Mouse (Mus musculus): ENCODE data around the gene Wdr91. TPM values are rescaled to one million over a fixed set of nuclear protein-coding genes. Genes with fewer than 3 reads are reported as not detected.

Wdr91 gene
- 10.3 and 10.9 TPM in 2 replicates for polyA plus RNA-seq (2014; fragmentation: Nextera tagmentation; extraction: Ambion mirVana)

- Histone ChIP-seq H3K36me3 (ENCODE audit: control insufficient read depth, insufficient read depth, low read length) (no peaks in the 10 kb centered on the region), H3K9ac (ENCODE audit: low read length) (peak within 1 kb of the TSS; percentile 69), H3K4me2 (ENCODE audit: low read depth, severe bottlenecking) (peak within 1 kb of the TSS; percentile 64), H3K9me3 (ENCODE audit: control insufficient read depth, low read length) (no peaks in the 10 kb centered on the region), H3K27ac (replicated peaks; ENCODE audit: low read depth, low read length) (peak within 1 kb of the TSS; percentile 60; the same call in 1 of the 2 replicates), H3K4me3 (ENCODE audit: low read depth, low read length) (peak within 1 kb of the TSS; percentile 66), H3K27me3 (ENCODE audit: control insufficient read depth, insufficient read depth, low read length) (no peaks in the 10 kb centered on the region), H3K4me1 (ENCODE audit: control insufficient read depth, insufficient read depth, low read length) (peaks cover 6% of the 10 kb centered on the region; the same call in 1 of the 2 replicates)
- DNase-seq (ENCODE audit: low spot score): peak; percentile 98
- ATAC-seq (ENCODE audit: insufficient number of reproducible peaks, low FRiP score, low TSS enrichment, low read depth): peak; percentile 91
- under 1% methylated on average over 64 of the region's 64 CpGs for WGBS
These were observed at the start of gene Wdr91 for GRCm38 (mm10) chr6:34910371-34911219. TSS of gene Wdr91 (minus strand) at chr6:34910876.

GRCm38 (mm10) chr6:34959131-34959530 is 48.5 kb upstream of the Wdr91 start:
- H3K27ac ChIP-seq (replicated peaks; ENCODE audit: low read depth, low read length): no peak overlapping the region
- DNase-seq (ENCODE audit: low spot score) (no peak), ATAC-seq (ENCODE audit: insufficient number of reproducible peaks, low FRiP score, low TSS enrichment, low read depth) (no peak)
- H3K36me3 ChIP-seq (ENCODE audit: control insufficient read depth, insufficient read depth, low read length): no peaks in the 10 kb centered on the region
- H3K4me2 ChIP-seq (ENCODE audit: low read depth, severe bottlenecking): no peak overlapping the region
- no peak overlapping the region for H3K9ac ChIP-seq (ENCODE audit: low read length)
- WGBS: 92% methylated on average over 7 of the region's 7 CpGs
- H3K9me3 ChIP-seq (ENCODE audit: control insufficient read depth, low read length): no peaks in the 10 kb centered on the region
- no peaks in the 10 kb centered on the region for H3K27me3 ChIP-seq (ENCODE audit: control insufficient read depth, insufficient read depth, low read length)
- no peaks in the 10 kb centered on the region for H3K4me1 ChIP-seq (ENCODE audit: control insufficient read depth, insufficient read depth, low read length)
- no peak overlapping the region for H3K4me3 ChIP-seq (ENCODE audit: low read depth, low read length)

DNA sequence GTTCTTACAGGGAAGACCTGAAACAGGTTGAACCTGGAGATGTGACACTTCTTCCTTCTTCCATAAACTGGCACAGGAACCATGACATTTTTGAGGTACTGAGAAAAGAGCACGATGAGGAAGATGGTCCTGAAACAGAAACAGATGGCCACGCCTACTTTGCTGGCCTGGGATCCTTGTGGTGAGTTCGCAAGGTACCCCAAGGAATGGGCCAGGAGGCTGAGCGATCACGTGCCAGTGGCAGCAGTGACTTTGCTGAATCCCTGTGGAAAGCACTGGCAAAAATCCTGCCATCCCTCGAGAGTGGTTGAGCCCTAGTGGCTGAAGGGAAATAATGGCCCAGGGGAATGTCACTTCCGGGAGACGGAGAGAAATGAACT is 45.2 kb upstream of the Wdr91 start:
- DNase-seq (ENCODE audit: low spot score): no peak
- H3K9ac ChIP-seq (ENCODE audit: low read length): no peak overlapping the region
- H3K27ac ChIP-seq (replicated peaks; ENCODE audit: low read depth, low read length): no peak overlapping the region
- 42% methylated on average over 8 of the region's 8 CpGs for WGBS
- no peaks in the 10 kb centered on the region for H3K9me3 ChIP-seq (ENCODE audit: control insufficient read depth, low read length)
- no peaks in the 10 kb centered on the region for H3K27me3 ChIP-seq (ENCODE audit: control insufficient read depth, insufficient read depth, low read length)
- H3K4me1 ChIP-seq (ENCODE audit: control insufficient read depth, insufficient read depth, low read length): no peaks in the 10 kb centered on the region
- no peaks in the 10 kb centered on the region for H3K36me3 ChIP-seq (ENCODE audit: control insufficient read depth, insufficient read depth, low read length)
- H3K4me2 ChIP-seq (ENCODE audit: low read depth, severe bottlenecking): peak overlapping the region; percentile 20; the same call in 1 of the 2 replicates
- no peak overlapping the region for H3K4me3 ChIP-seq (ENCODE audit: low read depth, low read length)
- ATAC-seq (ENCODE audit: insufficient number of reproducible peaks, low FRiP score, low TSS enrichment, low read depth): no peak

DNA sequence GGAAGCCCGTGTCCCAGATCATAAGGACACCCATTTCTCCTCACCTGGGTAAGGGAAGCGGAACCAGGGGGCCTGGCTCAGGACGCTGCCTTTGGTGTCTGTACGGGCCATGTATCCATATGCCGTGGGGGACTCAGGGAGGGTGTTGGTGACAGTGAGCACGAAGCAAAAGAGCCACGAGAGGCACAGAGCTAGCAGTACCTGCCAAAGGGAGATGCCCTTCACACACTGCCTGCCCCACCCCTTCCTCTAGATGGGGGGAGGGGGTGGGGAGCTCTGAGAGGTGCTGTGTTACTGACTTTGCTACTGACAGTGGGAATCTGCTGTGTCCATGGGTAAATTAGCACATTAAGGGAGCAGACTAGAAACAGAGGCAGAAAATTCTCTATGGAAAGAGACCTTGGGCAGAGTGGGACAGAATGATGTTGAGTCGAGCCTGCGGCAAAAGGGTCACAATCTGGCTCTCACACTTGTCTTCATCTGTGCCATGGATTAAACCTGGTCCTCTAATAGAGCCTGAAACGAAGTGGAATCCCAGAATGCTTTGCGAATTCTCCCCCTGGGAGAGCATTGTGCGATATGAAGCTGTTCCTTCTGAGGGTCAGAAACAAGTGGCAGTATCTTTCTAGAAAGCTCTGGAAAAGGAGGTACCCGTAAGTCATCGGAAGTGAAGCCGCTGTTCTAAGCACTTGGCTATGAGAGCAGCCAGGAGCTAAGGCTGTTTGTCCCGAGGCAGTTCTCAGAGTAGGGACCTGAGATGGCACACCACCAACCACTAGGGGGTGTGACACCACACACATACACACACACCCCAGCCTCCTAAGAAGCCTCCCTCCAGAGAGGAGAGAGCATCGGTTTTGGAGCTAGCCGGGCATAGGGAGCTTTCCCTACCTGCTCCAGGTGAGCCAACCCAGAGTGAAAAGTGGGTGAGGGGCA is 44.5 kb upstream of the Wdr91 start:
- ATAC-seq (ENCODE audit: insufficient number of reproducible peaks, low FRiP score, low TSS enrichment, low read depth): 0 out of 2 replicates have a peak, but pooled peaks have one; percentile 73

DNA sequence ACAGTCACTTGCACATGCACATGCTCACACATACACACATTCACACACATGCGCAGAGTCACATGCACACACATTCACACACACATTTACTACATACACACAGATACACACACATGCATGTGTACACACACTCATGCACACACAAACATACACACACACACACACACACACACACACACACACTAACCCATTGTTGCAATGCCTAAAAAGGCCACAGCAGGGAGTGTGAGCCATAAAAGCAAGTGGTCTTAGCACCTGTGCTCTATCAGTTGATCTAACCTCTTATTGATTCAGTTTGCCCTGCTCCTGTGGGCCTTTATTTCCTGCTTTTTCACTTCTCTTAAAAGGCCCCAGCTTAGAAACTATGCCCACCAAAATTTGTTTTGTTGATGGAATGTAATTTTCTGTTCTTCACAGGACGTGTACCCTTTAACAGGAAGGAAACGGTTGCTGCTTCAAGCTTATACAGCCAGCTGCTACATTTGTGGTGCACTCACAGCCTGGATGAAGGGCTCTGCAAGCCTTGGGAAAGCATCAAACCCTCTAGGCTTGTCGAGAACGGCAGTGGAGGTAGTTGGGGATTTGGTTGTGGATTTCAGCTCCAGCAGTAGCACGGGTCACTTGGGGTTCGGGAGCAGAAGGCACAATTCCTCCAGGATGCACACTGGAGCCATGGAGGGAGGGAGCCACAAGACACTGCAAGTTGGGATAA is 41.4 kb upstream of the Wdr91 start:
- no peaks in the 10 kb centered on the region for H3K36me3 ChIP-seq (ENCODE audit: control insufficient read depth, insufficient read depth, low read length)
- no peaks in the 10 kb centered on the region; the same call in 1 of the 2 replicates for H3K9me3 ChIP-seq (ENCODE audit: control insufficient read depth, low read length)
- H3K27ac ChIP-seq (replicated peaks; ENCODE audit: low read depth, low read length): no peak overlapping the region
- no peak for DNase-seq (ENCODE audit: low spot score)
- H3K4me1 ChIP-seq (ENCODE audit: control insufficient read depth, insufficient read depth, low read length): no peaks in the 10 kb centered on the region
- no peak overlapping the region for H3K9ac ChIP-seq (ENCODE audit: low read length)
- 69% methylated on average over 7 of the region's 7 CpGs for WGBS
- peaks cover 4% of the 10 kb centered on the region for H3K27me3 ChIP-seq (ENCODE audit: control insufficient read depth, insufficient read depth, low read length)
- no peak for ATAC-seq (ENCODE audit: insufficient number of reproducible peaks, low FRiP score, low TSS enrichment, low read depth)
- H3K4me3 ChIP-seq (ENCODE audit: low read depth, low read length): no peak overlapping the region
- H3K4me2 ChIP-seq (ENCODE audit: low read depth, severe bottlenecking): no peak overlapping the region

More for the DNA sequence above, 44.5 kb upstream of the Wdr91 start:
- peak; percentile 56 for DNase-seq (ENCODE audit: low spot score)
- 49% methylated on average over 18 of the region's 18 CpGs for WGBS
- no peaks in the 10 kb centered on the region for H3K27me3 ChIP-seq (ENCODE audit: control insufficient read depth, insufficient read depth, low read length)
- H3K4me1 ChIP-seq (ENCODE audit: control insufficient read depth, insufficient read depth, low read length): no peaks in the 10 kb centered on the region
- H3K27ac ChIP-seq (replicated peaks; ENCODE audit: low read depth, low read length): no peak overlapping the region
- no peaks in the 10 kb centered on the region for H3K36me3 ChIP-seq (ENCODE audit: control insufficient read depth, insufficient read depth, low read length)
- H3K9ac ChIP-seq (ENCODE audit: low read length): no peak overlapping the region
- H3K9me3 ChIP-seq (ENCODE audit: control insufficient read depth, low read length): no peaks in the 10 kb centered on the region
- peak overlapping the region; percentile 20; the same call in 1 of the 2 replicates for H3K4me2 ChIP-seq (ENCODE audit: low read depth, severe bottlenecking)
- no peak overlapping the region for H3K4me3 ChIP-seq (ENCODE audit: low read depth, low read length)

DNA sequence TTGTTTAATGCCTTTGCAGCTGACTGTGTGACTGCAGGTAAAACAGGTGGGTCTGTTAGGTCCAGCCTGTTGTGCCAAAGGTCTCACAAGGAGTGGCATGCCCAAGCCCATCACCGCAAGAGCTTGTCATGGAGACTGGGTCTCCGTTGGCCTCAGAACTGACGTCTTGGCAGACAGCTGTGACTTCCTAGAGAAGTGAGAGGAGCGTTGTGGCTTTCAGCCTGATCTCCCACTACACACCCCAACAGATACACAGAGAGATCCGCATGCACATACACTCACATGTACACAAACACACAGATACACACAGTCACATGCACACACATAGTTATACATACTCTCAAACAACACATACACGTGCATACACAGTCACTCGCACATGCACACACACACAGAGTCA is 40.8 kb upstream of the Wdr91 start:
- DNase-seq (ENCODE audit: low spot score) (no peak), ATAC-seq (ENCODE audit: insufficient number of reproducible peaks, low FRiP score, low TSS enrichment, low read depth) (no peak)
- Histone ChIP-seq H3K27me3 (ENCODE audit: control insufficient read depth, insufficient read depth, low read length) (peaks cover 4% of the 10 kb centered on the region), H3K36me3 (ENCODE audit: control insufficient read depth, insufficient read depth, low read length) (no peaks in the 10 kb centered on the region), H3K9ac (ENCODE audit: low read length) (no peak overlapping the region), H3K4me2 (ENCODE audit: low read depth, severe bottlenecking) (no peak overlapping the region), H3K4me1 (ENCODE audit: control insufficient read depth, insufficient read depth, low read length) (no peaks in the 10 kb centered on the region), H3K4me3 (ENCODE audit: low read depth, low read length) (no peak overlapping the region), H3K9me3 (ENCODE audit: control insufficient read depth, low read length) (no peaks in the 10 kb centered on the region; the same call in 1 of the 2 replicates), H3K27ac (replicated peaks; ENCODE audit: low read depth, low read length) (no peak overlapping the region)
- WGBS: 88% methylated on average over 7 of the region's 7 CpGs

GRCm38 (mm10) chr6:34948461-34948860 is 37.8 kb upstream of the Wdr91 start:
- H3K9ac ChIP-seq (ENCODE audit: low read length): no peak overlapping the region
- H3K9me3 ChIP-seq (ENCODE audit: control insufficient read depth, low read length): no peaks in the 10 kb centered on the region; the same call in 1 of the 2 replicates
- ATAC-seq (ENCODE audit: insufficient number of reproducible peaks, low FRiP score, low TSS enrichment, low read depth) (no peak), DNase-seq (ENCODE audit: low spot score) (no peak)
- H3K4me2 ChIP-seq (ENCODE audit: low read depth, severe bottlenecking): peak overlapping the region; percentile 28; the same call in 1 of the 2 replicates
- H3K27me3 ChIP-seq (ENCODE audit: control insufficient read depth, insufficient read depth, low read length): peaks cover 4% of the 10 kb centered on the region
- H3K4me1 ChIP-seq (ENCODE audit: control insufficient read depth, insufficient read depth, low read length): no peaks in the 10 kb centered on the region
- 25% methylated on average over 11 of the region's 11 CpGs for WGBS
- H3K4me3 ChIP-seq (ENCODE audit: low read depth, low read length): no peak overlapping the region
- H3K36me3 ChIP-seq (ENCODE audit: control insufficient read depth, insufficient read depth, low read length): no peaks in the 10 kb centered on the region
- H3K27ac ChIP-seq (replicated peaks; ENCODE audit: low read depth, low read length): no peak overlapping the region
